Mouse (Mus musculus): ENCODE data around the gene Hoxa2. TPM values are rescaled to one million over a fixed set of nuclear protein-coding genes. Genes with fewer than 3 reads are reported as not detected.

The Hoxa2 gene
- polyA plus RNA-seq, 1 experiment from 2014 or later = 2.3 TPM

GRCm38 (mm10) chr6:52150401-52150966, 14.1 kb downstream of the Hoxa2 start:
- Histone ChIP-seq H3K27ac (no peak overlapping the region), H3K27me3 (ENCODE audit: insufficient read depth, low read length) (peaks cover 23% of the 10 kb centered on the region), H3K4me3 (replicated peaks; ENCODE audit: low read depth, low read length) (no peak overlapping the region), H3K9me3 (replicated peaks; ENCODE audit: low read length) (no peaks in the 10 kb centered on the region), H3K36me3 (ENCODE audit: insufficient read depth, low read length) (no peaks in the 10 kb centered on the region), H3K4me1 (replicated peaks; ENCODE audit: insufficient read depth, low read length) (no peaks in the 10 kb centered on the region), H3K4me2 (ENCODE audit: low read length) (peak overlapping the region; percentile 23; the same call in 1 of the 2 replicates), H3K9ac (ENCODE audit: low read depth, low read length) (no peak overlapping the region)
- WGBS = 19% methylated on average over 16 of the region's 16 CpGs
- no peak; the same call in 1 of the 2 replicates for ATAC-seq (replicated peaks; ENCODE audit: low FRiP score, low read depth)
- no peak for TF ChIP-seq CTCF (IDR thresholded peaks at IDR 0.05; ENCODE audit: low read depth)
- peak; percentile 54 for DNase-seq (ENCODE audit: low spot score)

GRCm38 (mm10) chr6:52139115-52139514, 25.5 kb downstream of the Hoxa2 start:
- Histone ChIP-seq H3K4me2 (ENCODE audit: low read length) (no peak overlapping the region), H3K9me3 (replicated peaks; ENCODE audit: low read length) (no peaks in the 10 kb centered on the region), H3K4me3 (replicated peaks; ENCODE audit: low read depth, low read length) (no peak overlapping the region), H3K4me1 (replicated peaks; ENCODE audit: insufficient read depth, low read length) (0 out of 2 replicates have a peak, but pooled peaks cover 5% of the 10 kb centered on the region), H3K9ac (ENCODE audit: low read depth, low read length) (no peak overlapping the region), H3K27ac (no peak overlapping the region), H3K27me3 (ENCODE audit: insufficient read depth, low read length) (no peaks in the 10 kb centered on the region), H3K36me3 (ENCODE audit: insufficient read depth, low read length) (no peaks in the 10 kb centered on the region)
- no peak for TF ChIP-seq CTCF (IDR thresholded peaks at IDR 0.05; ENCODE audit: low read depth)
- WGBS = 89% methylated on average over 5 of the region's 5 CpGs
- DNase-seq (ENCODE audit: low spot score) (no peak), ATAC-seq (replicated peaks; ENCODE audit: low FRiP score, low read depth) (no peak)

DNA sequence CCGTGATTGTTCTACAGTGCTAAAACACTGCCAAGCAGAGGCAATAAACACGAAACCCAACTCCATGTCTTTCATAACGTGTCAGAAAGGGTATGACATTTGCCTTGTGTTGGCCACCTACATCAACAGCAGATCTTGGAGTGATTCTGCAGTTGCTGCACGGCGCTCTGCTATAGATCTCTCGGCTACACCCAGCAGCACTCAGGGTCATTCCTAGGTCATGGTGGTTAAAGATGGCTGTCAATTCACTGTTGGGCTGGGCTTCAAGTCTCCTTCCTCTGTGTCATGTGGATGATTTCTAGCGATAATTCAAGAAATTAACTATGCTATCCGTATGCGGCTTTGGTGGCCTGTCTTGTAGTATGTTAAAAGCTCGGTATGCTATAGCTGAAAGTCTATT, 26.1 kb downstream of the Hoxa2 start:
- Histone ChIP-seq H3K9ac (ENCODE audit: low read depth, low read length) (no peak overlapping the region), H3K4me1 (replicated peaks; ENCODE audit: insufficient read depth, low read length) (0 out of 2 replicates have a peak, but pooled peaks cover 5% of the 10 kb centered on the region), H3K36me3 (ENCODE audit: insufficient read depth, low read length) (no peaks in the 10 kb centered on the region), H3K27me3 (ENCODE audit: insufficient read depth, low read length) (no peaks in the 10 kb centered on the region), H3K27ac (no peak overlapping the region), H3K4me3 (replicated peaks; ENCODE audit: low read depth, low read length) (no peak overlapping the region), H3K4me2 (ENCODE audit: low read length) (no peak overlapping the region), H3K9me3 (replicated peaks; ENCODE audit: low read length) (no peaks in the 10 kb centered on the region)
- DNase-seq (ENCODE audit: low spot score) (no peak), ATAC-seq (replicated peaks; ENCODE audit: low FRiP score, low read depth) (no peak)
- 62% methylated on average over 10 of the region's 10 CpGs for WGBS
- no peak for TF ChIP-seq CTCF (IDR thresholded peaks at IDR 0.05; ENCODE audit: low read depth)

- ATAC-seq (replicated peaks; ENCODE audit: low FRiP score, low read depth) = no peak
- Histone ChIP-seq H3K27me3 (ENCODE audit: insufficient read depth, low read length) (no peaks in the 10 kb centered on the region), H3K9ac (ENCODE audit: low read depth, low read length) (no peak overlapping the region), H3K4me2 (ENCODE audit: low read length) (no peak overlapping the region), H3K4me1 (replicated peaks; ENCODE audit: insufficient read depth, low read length) (0 out of 2 replicates have a peak, but pooled peaks cover 5% of the 10 kb centered on the region), H3K27ac (no peak overlapping the region), H3K36me3 (ENCODE audit: insufficient read depth, low read length) (no peaks in the 10 kb centered on the region), H3K4me3 (replicated peaks; ENCODE audit: low read depth, low read length) (no peak overlapping the region), H3K9me3 (replicated peaks; ENCODE audit: low read length) (no peaks in the 10 kb centered on the region)
- DNase-seq (ENCODE audit: low spot score) = no peak
- WGBS = 71% methylated on average over 9 of the region's 9 CpGs
- TF ChIP-seq CTCF (IDR thresholded peaks at IDR 0.05; ENCODE audit: low read depth) = no peak
Observed at GRCm38 (mm10) chr6:52137841-52138535, 26.6 kb downstream of the Hoxa2 start.

- TF ChIP-seq CTCF (IDR thresholded peaks at IDR 0.05; ENCODE audit: low read depth) = no peak
- H3K27me3 ChIP-seq (ENCODE audit: insufficient read depth, low read length) = no peaks in the 10 kb centered on the region
- H3K4me3 ChIP-seq (replicated peaks; ENCODE audit: low read depth, low read length) = no peak overlapping the region
- 67% methylated on average over 4 of the region's 4 CpGs for WGBS
- H3K4me1 ChIP-seq (replicated peaks; ENCODE audit: insufficient read depth, low read length) = no peaks in the 10 kb centered on the region
- no peak overlapping the region for H3K27ac ChIP-seq
- DNase-seq (ENCODE audit: low spot score) = no peak
- H3K9me3 ChIP-seq (replicated peaks; ENCODE audit: low read length) = no peaks in the 10 kb centered on the region
- no peaks in the 10 kb centered on the region for H3K36me3 ChIP-seq (ENCODE audit: insufficient read depth, low read length)
- no peak overlapping the region for H3K4me2 ChIP-seq (ENCODE audit: low read length)
- no peak overlapping the region for H3K9ac ChIP-seq (ENCODE audit: low read depth, low read length)
- no peak for ATAC-seq (replicated peaks; ENCODE audit: low FRiP score, low read depth)
Observed at GRCm38 (mm10) chr6:52123673-52124072, 41.0 kb downstream of the Hoxa2 start.

GRCm38 (mm10) chr6:52121173-52121572, 43.5 kb downstream of the Hoxa2 start:
- no peak for TF ChIP-seq CTCF (IDR thresholded peaks at IDR 0.05; ENCODE audit: low read depth)
- Histone ChIP-seq H3K27me3 (ENCODE audit: insufficient read depth, low read length) (no peaks in the 10 kb centered on the region), H3K27ac (no peak overlapping the region), H3K36me3 (ENCODE audit: insufficient read depth, low read length) (no peaks in the 10 kb centered on the region), H3K9me3 (replicated peaks; ENCODE audit: low read length) (no peaks in the 10 kb centered on the region), H3K4me3 (replicated peaks; ENCODE audit: low read depth, low read length) (no peak overlapping the region), H3K4me2 (ENCODE audit: low read length) (no peak overlapping the region), H3K4me1 (replicated peaks; ENCODE audit: insufficient read depth, low read length) (0 out of 2 replicates have a peak, but pooled peaks cover 5% of the 10 kb centered on the region), H3K9ac (ENCODE audit: low read depth, low read length) (no peak overlapping the region)
- no peak for ATAC-seq (replicated peaks; ENCODE audit: low FRiP score, low read depth)
- WGBS = 34% methylated on average over 3 of the region's 3 CpGs
- DNase-seq (ENCODE audit: low spot score) = peak; percentile 61
